Mouse (Mus musculus): ENCODE results near the gene Idh3g.

- TF ChIP-seq CTCF (IDR thresholded peaks at IDR 0.05; ENCODE audit: borderline replicate concordance, control insufficient read depth, extremely low read depth, insufficient read depth, low read length, poor library complexity): no peak
- TF ChIP-seq POLR2A (IDR thresholded peaks at IDR 0.05; ENCODE audit: control insufficient read depth, extremely low read depth, insufficient read depth, low read length, poor library complexity): no peak
Observed at GRCm38 (mm10) chrX:73767267-73767666, 19.4 kb downstream of the Idh3g start.
